Mouse (Mus musculus): ENCODE data around the gene 2210011C24Rik.

2210011C24Rik gene

DNA sequence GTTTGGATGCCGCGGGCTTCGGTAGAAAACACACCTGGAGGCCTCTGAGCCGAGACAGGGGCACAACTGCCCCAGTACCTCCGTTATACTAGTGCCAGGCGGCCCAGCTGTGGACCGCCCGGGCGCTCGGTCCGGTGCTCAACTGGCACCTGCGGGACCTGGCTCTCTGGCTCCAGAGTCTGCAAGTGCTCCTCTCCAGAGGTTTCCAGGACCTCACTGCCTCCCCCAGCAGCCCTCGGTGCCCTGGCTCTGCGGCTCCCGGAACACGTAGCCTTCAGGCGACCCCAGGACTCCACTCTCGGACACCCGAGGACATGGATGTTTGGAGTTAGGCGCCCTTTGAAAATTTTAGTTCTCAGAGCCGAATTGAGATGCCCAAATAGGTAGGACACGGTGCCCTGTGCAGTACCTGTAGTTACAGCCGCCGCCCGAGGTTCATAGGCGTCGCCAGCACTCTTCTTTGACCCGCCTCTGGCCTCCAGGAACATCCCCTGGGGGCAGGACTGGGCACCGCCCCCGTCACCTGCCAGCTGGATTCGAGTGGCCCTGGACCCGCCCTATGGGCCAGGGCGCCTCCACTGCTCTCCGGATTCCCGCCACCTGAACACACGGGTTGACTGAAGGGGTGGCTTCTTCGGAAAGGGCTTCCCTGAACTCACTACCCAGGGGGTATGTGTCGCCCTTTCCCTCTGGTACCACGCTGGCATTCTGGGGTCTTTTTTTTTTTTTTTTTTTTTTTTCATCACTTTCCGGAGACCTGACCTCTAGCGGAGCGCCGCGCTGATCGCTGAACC is at the start of gene 2210011C24Rik:
Gene 2210011C24Rik (minus strand): TSS at position 467 of the 794 bp plus-strand sequence.
- no peak for DNase-seq

DNA sequence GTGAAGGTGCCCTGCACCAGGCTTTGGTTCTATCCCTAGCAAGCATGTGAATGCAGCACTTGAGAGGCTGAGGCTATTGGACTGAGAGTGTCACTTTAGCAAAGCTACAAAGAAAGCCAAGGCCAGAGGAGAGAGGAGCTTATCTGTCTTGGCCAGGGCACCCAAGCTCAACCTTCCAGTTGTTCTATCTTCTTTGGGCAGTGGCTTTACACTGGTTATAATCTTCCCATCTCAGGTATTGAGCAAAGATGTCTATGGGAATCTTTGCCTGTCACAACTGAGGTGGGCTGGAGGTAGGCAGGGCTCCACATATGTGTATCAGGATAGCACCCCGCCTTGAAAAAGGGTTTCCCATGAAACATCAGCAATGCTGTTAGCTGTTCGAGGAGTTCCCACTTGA is 48.3 kb upstream of the 2210011C24Rik start:
- no peak for DNase-seq

DNA sequence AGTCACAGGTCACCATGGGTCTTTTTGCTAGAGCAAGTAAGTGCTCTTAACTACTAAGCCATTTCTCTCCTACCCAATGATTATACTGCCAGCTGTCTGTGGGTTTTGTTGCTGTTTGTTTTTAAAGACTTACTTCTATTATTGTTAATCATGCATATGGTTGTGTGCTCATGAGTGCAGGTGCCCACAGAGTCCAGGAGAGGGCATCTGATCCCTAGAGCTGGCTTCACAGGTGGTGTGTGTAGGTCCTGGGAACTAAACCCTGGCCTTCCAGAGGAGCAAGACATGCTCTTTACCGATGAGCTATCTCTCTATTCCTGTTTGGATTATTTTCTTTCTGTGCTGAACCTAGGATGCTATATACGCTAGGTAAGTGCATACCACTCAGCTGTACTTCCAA is 47.3 kb upstream of the 2210011C24Rik start:
- DNase-seq, result no peak

DNA sequence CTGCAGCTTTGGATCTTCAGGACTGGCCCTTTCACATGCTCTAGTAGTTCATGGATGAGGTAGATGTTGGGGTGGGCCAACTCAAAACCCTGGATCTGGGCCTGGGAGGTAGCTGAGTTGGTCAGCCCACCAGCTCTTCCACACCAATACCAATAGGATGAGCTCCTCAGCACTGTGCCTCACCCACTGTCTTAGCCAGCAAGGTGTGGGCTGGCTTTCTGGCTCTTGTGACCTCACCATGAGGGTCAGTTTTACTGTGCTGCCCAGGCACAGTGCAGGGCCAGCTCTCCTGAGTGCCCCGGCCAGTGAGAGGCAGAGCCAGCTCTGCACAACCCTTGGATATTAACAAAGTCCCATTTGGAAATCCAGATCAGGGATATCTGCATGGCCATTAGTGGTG is 45.9 kb upstream of the 2210011C24Rik start:
- no peak for DNase-seq

DNA sequence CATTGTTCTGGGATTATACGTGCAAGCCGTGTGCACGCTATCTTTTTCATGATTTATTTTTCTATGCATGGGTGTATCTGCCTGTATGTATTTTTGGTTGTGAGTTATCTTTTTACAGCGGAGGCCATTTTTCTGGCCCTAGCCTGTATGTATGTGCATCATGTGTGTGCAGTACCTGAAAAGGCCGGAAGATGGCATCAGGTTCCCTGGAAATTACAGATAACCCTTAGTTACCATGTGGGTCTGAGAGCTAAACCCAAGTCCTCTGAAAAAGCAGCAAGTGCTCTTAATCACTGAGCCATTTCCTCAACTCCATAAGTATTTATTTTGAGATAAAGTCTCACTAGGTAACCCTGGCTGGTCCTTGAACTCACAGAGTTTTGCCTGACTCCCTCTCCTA is 41.3 kb upstream of the 2210011C24Rik start:
- no peak for DNase-seq

DNA sequence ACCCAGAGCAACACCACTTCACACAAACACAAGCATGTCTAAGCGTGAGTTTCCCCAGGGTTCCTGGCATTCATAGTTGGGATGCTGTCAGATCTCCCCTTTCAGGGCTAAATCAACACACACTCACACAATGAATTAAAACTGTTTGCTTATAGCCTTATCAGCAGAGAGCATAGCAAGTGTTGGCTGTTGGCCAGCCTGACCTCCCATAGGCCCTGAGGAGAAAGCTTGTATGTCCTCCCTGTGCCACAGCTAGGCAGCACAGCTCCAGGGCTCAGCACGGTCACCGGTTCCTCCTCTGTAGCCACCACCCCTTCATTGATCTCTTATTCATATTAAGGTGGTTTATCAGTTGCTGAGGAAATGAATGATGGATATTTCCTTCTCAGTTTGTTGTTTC is 40.8 kb upstream of the 2210011C24Rik start:
- DNase-seq, result no peak

DNA sequence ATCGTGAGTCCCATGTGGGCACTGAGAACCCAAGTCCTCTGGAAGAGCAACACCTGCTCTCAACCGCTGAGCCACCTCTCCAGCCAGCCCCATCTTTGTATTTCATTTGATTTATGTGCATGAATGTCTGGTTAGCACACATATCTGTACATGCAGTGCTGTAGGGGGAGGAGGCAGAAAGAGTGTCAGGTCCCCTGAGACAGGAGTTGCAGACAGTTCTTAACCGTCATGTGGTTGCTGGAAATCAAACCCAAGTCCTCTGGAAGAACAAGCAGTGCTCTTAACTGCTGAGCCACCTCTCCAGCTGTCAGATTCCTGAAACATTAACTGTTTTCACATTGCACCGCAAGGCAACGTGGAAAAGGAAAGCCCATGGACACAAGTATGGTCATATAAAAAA is 36.2 kb upstream of the 2210011C24Rik start:
- DNase-seq, result no peak

DNA sequence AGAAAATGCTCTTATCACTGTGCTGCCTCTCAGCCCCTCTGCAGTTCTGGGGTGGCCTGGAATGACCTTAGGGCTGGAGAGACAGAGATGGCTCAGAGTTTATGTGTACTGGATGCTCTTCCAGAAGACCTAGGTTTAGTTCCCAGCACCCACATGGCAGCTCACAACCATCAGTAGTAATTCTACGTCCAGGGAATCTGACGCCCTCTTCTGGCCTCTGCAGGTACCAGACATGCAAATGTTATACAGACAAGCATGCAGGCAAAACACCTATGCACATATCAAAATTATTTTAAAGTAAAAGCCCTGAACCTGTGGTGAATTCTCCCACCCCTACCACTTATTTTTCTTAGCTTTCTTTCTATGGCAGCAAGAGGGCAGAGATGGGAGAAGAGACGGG is 34.5 kb upstream of the 2210011C24Rik start:
- no peak for DNase-seq

DNA sequence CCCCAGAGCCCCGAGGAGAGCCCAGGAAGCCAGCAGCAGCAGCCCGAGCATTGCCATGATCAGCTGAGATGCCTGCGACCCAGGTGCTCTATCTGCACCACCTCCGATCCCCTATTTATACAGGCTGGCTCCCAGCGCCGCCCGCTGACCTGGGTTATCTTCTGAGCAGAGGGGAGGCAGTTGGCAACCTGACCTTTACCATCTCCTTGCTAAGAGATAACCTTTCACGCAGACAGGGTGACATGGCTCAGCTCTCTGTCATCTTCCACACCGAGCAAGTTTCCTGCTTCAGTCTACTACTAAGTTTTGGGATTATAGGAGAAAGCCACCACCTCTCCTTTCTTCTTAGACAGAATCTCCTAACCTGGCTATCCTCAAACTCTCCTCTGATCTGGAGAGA is 32.9 kb upstream of the 2210011C24Rik start, which contains the start of gene Rln3:
Gene Rln3 (minus strand): TSS at position 101 of the 400 bp plus-strand sequence.
- no peak for DNase-seq

DNA sequence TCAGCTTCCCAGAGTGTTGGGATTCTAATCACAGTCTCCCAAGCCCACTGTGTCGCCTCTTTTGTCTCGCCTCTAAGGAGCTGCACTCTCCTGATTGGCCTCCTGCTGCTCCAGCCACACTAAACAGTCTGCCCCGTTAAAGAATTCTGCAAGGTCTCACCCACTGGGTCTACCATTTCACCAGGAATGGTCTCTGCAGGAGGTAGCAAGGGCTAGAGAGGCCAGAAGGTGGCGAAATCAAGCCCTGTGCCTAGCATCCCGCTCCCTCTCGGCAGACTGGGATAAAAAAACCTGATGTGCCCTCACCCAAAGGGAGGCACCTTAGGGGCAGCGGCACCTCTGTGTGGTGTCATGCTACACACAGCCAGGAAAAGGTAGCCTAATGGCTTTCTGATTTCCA is 32.1 kb upstream of the 2210011C24Rik start:
- no peak for DNase-seq

DNA sequence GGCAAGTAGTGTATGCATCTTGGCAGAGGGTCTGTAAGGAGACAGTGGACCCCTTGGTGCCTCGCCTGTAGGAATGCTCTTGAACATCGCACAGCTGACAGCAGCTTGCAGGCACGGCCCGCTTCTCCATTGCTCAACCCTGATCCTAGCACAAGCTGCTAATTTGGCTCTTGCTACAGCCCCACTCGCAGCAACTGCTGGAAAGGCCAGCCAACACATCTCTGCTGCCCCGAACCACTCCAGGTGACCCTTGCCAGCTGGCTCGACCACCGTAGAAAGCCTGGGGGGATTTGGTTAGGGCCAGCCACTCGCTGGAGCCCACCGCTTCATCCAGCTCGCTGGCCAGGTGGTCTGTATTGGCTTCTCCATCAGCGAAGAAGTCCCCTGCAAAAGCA is 31.0 kb upstream of the 2210011C24Rik start:
- DNase-seq, result no peak

DNA sequence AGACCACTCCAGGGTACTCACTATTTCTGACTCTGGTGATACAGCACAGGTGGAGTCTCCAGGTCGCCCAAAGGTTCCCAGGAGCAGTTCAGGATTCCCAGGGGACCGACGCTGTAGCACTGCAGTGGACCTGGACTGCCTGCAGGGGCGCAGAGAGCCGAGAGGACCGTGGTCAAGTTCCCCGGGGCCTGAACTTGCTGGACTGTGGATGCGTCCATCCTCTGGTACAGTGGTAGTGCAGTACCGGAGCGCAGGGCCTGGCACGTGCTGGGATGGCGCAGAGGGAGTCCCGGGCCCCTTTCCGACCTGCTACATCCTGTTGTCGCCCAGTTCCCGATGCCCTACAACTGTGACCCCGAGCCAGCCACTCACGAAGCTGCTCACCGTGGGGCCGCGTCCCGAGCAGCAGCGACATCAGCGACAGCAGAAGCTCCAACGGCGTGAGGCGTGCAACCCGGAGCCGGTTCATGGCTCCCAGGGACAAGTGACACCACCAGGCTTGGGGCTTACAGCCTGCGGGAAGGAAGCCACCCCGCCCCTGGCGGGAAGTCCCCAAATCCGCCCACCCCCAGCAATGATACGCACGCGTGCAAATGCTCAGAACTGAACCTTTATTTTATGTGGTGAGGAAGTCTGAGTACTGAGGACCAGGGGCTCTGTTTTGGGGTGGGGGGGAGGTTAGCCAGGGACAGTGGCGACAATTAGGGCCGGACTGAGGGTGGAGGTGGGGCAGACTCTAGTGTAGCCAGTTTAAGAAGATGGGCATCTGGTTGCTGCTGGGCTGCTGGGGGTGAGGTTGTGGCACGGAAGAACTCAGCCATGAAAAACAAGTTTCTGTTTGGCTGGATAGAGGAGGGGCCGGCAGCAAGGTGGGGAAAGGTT is 30.3 kb upstream of the 2210011C24Rik start, which contains the start of gene Il27ra:
Gene Il27ra (minus strand): TSS at position 524 of the 882 bp plus-strand sequence.
- DNase-seq, result peak; percentile 80 to 84

DNA sequence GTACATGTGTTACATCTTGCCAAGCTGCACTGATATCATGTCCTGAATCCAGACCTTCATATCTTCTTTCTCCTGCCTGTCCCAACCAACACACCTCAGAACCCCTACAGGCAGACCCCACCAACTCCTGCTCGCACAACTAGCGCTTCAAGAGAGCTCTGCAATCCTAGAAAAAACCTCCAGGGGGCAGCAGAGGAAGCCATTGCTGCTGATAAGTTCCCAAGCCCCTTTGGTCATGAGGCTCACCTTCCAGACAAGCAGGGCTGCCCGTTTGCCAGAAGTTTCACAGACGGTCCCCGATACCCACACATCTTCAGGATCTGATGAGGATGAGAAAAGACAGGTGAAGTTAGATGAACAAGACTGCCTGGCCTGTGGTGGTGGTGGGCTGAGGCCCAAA is 27.1 kb upstream of the 2210011C24Rik start:
- peak; percentile 76 to 80 for DNase-seq

DNA sequence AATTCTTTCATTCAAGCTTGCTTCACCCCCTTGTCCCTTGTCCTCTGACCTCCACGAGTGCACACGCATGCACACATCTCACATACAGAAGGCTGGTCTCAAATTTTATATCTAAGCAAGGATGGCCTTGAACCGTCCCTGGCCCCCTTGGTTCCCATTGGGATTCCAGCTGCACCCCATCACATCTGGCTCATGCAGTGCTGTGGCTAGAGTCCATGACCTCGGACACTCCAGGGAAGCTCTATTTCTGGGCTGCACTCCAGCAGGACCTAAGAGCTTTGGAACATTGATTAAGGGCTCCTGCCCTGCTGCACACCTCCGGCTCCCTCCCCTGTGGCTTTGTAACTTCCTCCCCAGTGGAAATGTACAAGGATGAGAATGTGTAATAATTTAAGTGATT is 26.0 kb upstream of the 2210011C24Rik start:
- DNase-seq, result no peak

DNA sequence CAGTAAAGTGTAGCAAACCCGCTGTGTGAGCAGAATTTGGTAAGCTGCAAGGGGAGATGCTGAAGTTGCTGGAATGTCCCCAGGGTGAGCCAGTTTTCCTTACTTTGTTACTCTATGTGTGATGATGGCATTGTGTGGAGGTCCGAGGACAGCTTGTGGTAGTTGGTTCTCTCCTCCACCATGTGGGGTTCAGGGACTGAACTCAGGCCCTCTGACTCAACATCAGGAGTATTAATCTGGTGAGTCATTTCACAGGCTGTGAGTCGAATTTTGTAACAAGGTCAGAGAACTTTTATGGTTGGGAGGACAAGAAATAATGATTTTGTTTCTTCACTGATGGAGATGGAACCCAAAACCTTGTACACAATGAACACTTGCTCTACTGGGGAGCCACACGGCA is 20.8 kb upstream of the 2210011C24Rik start:
- no peak for DNase-seq

DNA sequence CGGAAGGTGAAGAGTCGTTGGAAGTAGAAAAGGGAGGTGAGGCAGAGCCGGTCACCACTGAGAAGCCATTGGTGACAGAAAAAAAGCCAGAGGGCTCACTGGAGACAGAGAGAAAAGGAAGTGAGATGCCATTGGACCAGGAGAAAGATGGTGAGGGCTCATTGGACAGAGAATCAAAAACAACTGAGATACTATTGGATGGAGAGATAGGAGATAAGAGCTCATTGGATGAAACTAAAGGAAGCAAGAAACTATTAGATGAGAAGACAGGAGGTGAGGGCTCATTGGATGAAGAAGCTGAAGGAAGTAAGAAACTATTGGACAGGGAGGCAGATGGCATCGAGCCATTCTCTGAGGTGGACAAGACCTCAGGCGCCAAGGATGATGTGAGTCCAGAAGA is 17.3 kb upstream of the 2210011C24Rik start:
- DNase-seq, result no peak

DNA sequence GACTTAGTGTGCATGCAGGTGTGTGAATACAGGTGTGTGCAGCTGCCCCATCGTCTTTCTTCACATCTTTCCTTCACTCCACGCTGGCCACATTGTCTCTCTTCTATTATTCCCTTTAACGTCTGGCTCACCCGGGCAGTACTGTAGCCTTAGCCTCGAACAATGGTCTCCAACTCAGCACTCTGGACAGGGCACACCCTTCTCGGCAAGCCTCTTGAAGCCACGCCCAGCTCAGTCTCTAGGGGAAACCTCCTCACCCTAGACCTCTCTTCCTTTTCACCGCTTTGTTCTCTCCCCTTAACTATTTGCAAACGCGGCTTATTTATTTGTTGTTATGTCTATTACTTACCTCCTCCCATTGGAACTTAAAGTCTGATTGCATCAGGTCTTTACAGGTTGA is 15.5 kb upstream of the 2210011C24Rik start:
- DNase-seq, result no peak

DNA sequence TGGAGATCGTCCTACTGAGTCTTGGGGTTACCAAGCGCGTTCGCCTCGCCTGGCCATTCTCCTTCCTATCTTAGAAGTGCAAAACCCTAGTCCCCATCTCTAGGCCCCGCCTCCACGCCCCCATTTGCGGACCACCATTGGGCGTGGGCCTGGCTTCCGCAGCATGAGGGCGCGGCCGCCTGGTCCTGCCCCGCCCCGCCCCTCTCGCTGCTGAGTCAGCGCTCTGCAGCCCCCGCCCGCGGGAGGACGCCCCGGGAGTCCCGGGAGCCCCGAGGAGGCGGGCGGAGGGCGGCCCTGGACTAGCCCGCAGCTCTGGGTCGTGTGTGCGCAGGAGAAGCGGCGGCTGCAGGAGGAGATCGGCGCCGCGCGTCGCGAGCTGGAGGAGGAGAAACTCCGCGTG is 13.9 kb upstream of the 2210011C24Rik start:
- DNase-seq, result peak; percentile 79 to 86

DNA sequence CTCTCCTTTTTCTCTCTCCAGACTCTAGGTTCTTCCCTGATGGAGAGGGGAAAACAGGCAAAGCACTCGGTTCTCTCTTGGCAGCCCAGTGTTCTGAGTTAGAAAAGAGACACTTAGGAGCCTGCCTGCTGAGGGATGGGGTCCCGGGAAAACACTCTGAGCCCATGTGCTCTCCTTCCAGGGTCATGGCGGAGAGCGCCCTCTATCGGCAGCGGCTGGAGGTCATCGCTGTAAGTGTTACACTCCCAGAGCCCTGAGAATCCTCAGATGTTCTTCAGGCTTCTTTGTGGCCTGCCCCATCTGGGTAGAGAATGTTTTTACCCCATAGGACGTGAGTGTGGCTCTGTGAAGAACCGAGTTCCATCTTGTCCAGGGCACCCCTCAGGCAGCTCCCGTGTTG is 12.2 kb upstream of the 2210011C24Rik start:
- DNase-seq, result peak; percentile 66 to 67

DNA sequence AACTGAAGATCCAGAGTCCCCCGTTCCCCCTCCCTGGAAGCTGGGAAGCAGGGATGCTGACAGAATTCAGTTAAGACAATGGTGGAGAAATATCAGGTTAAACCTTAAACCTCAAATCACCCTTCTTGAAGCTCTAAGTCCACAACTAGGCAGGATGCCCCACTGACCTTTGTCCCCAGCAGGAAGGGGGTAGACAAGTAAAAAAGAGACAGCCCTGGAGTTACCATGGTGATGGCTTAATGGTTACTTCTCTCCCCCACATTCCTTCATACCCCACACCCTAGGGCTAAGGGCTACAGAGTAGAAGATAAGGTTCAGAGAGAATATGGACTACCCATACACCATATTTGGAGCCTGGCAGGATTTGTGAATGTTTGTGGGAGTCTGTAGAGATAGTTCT is 11.7 kb upstream of the 2210011C24Rik start:
- DNase-seq, result no peak

DNA sequence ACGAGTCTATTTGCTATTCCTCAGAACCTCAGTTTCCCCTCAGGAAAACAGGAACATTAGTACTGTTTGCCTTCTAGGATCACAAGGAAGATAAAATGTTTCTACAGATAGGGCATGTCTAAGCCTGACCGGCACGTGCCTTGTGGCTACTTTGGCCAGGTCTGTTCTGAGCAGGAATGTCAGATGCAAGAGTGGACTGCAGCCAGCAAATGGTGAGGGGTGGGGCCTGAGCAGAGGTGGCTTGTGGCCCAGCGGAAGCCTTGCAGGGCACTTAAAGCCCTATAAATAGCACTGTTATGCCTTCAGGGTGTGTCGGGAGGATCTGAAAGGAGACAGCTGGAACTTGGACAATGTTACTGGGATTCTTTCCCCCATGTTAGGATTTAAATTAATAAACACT is 11.1 kb upstream of the 2210011C24Rik start:
- no peak for DNase-seq

DNA sequence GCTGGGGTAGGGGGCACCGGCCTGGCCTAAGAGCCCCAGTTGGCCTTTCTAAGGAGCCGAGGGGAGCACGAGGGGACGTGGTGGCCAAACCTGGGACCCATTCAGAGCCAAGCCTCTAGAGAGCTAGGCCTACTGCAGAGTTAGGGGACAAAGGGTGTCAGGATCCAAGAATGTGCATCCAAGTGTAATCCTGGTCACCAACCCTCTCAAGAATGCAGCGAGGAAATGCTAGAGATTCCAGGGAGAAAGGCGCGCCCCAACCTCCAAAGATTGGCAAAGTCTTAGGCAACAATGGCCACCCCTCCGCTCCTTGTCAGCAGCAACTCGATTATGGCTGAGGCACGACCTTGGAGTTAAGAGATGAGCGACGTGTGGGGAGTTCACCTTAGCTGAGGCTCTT is 9.6 kb upstream of the 2210011C24Rik start:
- DNase-seq, result no peak

DNA sequence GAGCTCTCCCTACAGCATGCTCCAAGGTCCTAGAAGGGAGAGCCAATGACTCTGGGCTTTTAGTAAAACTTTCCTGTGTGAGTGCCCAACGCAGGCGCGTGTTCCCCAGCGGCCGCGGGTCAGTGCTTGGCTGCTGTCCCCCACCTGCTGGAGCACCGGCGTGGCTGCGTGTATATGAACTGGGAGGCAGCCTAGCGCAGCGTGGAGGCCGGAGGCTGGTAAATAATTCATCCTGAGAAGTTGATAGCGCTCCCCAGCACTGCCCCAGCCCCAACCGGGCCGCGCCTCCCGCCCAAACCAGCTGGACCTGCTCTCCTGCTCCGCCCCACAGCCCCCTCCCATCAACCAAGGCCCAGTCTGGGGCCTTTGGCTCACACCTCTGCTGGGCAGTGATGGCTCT is 9.1 kb upstream of the 2210011C24Rik start, which contains the start of gene Palm3:
Gene Palm3 (plus strand): TSS at position 376 of the 400 bp plus-strand sequence.
- no peak for DNase-seq

DNA sequence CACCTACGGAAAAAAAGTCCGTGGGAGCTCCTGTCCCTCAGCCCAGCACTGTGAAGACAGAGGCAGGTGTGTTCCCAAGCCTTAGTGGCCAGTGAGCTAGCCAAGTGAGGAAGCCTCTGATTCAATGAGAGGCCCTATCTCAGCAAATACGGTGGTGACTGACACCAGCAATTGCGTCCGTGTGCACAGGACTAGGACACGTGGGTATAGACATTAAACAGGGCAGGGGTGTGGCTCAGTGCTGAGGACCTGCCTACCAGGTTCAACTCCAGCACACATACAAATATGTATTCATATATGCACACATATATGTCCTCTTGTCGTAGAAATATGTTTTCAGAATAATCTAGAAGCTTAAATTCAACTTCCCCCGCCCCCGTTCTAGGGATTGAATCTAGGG is 7.8 kb upstream of the 2210011C24Rik start:
- DNase-seq, result no peak

Measured in thymus, postnatal 36 days (tissue).